Mouse (Mus musculus): Measurements from ENCODE around the gene Troap.

Gene Troap

DNA sequence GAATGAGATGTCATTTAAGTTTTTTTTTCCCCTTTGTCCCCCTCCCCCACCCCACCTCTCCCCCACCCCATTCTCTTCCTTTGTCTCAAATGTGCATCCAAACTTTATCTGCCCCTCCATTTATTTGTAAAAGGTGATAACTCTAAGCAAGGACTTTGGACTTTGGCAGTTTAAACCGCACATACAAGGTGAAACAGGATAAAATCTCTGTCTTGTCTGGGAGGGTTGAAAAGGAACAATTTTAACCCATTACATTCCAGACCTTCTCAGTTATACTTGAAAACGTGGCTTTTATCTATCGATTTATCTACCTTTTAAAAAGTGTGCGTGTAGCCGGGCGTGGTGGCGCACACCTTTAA, 40.7 kb downstream of the Troap start:
- DNase-seq = no peak

DNA sequence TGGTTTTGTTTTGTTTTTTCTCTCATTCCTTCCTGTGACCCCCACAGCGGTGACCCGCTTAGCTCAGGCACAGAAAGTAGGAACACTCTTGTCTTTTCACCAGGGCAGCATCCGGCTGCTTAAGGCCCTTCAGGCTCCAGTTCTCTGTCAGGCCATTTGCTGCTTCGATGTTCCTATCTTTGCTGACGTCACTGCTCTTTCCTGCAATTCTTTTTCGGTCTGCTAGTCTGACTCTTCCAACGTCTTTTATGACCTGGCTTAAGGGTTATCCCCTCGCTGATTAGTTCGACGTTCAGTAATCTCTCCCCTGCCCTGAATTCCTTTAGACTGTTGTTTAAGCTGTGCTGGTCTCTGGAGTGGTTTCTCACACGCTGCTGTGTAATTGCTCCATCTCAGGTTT, 42.2 kb downstream of the Troap start:
- no peak for DNase-seq

DNA sequence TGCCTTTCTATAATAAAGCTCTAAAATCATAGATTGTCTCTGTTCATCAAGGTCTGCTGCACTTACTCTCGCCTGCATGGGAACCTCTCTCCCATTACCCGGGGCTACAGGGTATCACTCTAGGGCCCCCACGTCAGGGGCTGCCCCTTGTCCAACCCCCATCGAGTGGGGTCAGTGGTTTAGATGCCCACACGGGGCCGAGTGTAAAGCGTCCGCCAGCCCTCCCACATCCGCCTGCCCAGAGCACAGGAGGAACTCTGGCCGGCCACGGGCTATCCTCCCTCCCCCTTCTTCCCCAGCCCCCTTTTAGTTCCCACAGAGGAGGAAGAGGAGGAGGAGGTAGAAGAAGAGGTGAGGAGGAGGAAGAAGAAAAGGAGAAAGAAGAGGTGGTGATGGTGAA, 46.4 kb downstream of the Troap start:
- DNase-seq = no peak

DNA sequence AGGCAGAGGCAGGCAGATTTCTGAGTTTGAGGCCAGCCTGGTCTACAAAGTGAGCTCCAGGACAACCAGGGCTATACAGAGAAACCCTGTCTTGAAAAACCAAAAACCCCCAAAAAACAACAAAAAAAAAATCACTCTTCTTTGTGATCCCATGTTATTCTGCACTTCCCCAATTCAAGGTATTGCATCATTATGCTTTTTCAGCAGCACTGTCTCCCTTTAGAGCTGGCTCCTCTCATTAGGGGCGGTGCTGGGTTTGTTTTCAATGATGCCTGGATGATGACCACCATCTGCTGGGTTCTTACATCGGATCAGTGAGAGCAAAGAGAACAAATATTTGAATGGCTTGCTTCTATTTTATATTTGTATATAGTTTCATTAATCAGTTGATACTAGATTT, 48.3 kb downstream of the Troap start:
- DNase-seq = no peak

DNA sequence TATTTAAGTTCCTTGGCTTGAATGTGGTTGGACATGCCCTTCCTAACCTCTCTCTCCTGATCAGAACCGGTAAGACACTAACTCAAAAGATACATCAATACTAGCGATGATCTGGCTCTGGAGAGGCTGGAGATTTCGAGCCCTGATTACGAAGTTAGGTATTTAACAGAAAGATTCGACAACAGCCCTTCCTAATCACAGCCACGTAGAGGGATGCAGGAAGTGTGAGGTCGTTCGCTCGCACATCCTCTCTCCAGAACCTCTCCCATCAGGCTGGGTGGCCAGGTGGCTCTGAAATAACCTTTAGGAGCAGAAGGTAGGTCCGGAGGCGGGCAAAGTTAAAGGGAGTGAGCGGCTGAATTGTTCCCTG, 51.3 kb downstream of the Troap start, which contains the start of gene Spats2:
Spats2 (plus strand) TSS at position 206 of the 370 bp plus-strand sequence.
- DNase-seq = no peak

DNA sequence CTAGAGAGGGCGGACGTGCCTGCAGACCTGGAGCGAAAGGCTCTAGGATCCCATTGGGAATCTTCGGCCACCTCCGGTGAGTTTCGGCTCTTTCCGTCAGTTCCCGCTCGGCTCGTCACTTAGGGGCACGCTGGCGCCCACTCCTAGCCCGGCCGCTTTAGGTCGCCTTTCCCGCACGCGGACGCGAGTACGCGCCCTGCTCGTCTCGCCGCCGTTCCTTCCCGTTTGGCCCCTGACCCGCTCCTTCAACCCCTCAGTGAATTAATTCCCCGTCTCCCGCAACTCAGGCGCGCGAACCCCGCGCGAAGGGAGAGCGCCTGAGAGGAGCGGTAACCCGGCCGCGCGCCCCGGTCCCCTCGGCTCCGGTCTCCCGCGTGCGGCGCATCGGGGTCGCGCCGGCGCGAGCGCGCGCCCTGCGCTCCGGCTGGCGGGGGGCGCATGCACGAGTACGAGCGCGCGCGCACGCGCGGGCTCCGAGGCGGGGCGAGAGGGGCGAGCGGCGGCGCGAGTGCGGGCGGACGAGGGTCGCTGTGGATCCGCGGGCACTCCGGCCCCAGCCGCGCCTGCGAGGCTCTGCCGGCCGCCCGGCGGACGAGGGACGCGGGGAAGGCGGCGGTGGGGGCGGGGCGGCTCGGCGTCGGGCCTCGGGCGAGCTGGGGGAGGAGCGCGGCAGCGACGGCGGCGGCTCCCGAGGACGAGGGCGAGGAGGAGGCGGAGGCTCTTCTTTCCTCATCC, 51.9 kb downstream of the Troap start:
- DNase-seq = peak; percentile 91

DNA sequence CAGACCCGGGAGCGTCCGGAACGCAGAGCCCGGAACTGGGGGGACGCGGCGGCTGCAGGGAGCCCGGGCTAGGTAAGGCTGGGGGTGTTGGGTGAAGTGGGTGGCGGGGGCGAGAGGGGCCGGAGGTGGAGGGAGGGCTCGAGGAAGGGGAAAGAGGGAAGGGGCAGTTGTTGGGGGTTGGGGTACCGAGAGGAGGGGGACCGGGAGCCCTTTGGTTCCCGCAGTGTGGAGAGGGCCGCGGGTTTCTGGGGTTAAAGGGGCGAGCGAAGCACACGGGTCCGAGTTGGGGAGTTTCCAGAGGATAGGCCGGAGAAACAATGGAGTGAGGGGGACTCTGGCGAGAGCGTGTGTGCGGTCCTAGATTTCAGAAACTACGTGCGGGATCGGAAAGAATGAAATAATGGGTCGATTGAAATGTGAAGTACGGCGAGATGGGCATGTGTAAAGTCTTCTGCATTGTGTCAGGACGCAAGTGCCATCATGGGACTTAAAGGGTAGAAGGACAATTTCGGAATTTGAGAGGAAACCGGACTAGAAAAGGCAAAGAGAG, 52.5 kb downstream of the Troap start:
- DNase-seq = no peak

DNA sequence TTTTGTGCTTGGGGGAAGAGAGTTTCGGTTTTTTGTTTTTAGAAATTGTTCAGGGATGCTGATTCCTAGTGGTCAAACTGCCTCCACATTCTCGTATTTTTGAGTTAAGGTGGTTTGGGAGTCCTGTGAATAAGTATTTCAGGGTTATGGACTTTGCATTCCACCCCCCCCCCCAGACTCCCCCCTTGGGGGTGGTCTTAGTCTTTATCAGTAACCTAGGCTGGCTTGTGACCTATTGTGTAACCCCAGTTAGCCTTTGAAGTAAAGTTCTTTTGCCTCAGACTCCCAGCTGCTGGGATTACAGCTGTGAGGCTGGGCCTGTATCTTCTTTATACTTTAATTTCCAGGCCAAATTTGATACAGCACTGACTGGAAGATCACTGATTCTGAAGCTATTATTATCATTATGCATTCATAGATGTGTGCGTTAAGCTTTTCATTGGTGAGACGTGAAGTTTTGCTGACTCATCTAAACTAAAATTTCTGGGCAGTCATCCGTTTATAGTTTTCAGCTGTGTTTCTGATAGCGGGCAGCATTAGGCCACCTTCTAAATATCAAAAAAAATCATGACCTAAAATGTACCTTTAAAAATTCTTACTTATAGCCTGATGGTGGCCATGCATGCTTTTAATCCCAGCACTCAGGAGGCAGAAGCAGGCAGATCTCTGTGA, 53.6 kb downstream of the Troap start:
- DNase-seq = no peak

DNA sequence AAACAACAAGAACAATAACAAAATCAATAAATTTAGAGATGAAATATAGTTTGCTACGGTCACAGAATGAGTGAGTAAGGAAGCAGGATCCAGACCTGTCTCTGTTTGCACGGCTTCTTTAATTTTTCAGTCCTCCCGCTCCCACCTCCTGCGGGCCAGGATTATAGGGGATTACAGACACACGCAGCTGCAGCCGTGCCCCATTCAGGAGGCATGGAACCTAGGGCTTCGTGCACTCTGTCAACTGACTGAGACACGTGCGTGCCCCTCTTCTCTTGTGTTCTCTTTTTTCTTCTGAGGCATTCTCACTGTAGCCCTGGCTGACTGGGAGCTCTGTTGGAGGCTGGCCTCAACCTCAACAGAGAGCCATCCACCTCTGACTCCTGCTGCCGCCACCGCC, 55.1 kb downstream of the Troap start:
- DNase-seq = no peak

DNA sequence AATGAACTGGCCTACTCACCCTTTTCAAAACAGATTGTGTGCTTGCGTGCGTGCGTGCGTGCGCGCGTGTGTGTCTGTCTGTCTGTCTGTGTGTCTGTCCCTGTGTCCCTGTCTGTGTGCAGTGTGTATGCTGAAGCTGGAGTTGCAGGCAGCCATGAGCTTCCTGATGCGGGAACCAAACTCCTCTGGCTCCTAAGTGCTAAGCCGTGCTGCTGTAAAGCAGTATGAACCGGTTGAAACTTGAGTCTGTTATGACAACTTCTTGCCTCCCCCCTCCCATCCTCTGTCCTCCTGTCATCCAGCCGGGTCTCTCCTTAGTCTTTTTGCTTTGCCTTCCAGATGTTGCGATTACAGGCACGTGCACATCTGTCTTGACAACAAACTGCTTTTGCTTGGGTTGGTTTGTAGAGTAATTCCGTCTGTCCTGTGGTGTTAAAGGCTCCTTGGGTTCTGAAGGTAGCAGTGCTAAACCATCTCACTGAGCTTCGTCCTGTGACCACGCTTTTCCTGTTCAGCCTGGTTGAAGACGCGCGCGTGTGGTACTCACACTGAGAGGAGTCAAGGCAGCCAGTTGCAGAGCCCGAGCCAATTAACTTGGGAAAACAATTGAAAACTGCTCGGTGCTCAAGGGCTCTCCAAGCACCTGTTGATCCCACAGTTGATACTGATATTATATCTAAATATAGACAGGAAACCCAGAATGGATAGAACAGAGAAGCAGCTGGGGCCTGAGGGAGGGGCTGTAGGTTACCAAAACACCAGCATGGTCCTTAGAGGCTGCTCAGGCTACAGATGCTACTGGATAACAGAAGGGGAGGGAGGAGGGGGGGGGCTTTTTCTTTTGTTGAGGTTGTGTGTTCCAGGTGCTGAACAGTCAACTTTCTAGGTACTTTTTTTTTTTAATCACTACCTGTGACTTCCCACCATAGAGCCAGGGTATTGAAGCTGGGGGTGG, 55.9 kb downstream of the Troap start:
- DNase-seq = no peak

Measured in lung, postnatal 36 days (tissue).